Comparison of ENCODE assay signal across 15 mouse cellular contexts in the genomic region with DNA sequence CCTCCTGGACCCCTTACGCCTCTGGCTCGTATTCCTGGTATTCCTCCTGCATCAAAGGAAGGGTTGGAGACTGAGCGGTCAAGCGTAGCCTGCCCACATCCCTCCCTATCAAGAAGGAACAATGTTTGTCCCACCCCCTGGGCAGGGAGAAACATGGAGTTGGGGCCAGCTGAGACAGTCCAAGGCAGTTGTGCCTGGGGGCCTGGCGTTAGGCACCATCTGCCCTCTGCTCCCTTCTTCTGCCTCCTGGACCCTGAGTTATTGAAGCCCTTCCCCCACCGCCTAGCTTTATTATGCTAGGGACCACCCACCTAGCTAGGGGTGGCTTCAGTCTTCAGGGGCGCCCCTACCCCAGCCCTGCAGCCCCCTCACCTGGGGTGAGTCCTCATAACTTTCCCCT. TPM values are rescaled to one million over a fixed set of nuclear protein-coding genes. Genes with fewer than 3 reads are reported as not detected.
DNase-seq lines count a peak whose midpoint lies in the region; ATAC-seq lines count a peak whose summit lies in the region.
"Had no signal": no experiment of that assay in that cellular context is flagged by ENCODE, and none has a peak within 500 bp of the region (broad histone marks: within the 10 kb centered on the region; RNA-seq: fewer than 3 reads in every experiment).

No protein-coding gene starts in this region.

- no peak overlapping the region for H3K4me3 ChIP-seq in hindbrain, embryonic 11.5 days (ENCODE audit: low read depth, low read length)
- H3K4me3 ChIP-seq in neural tube, embryonic 12.5 days = no peak overlapping the region
- H3K4me3 ChIP-seq: myocyte had no signal

- ATAC-seq in hindbrain, embryonic 11.5 days (ENCODE audit: low FRiP score) = peak; percentile 15; the same call in 1 of the 2 replicates
- ATAC-seq in neural tube, embryonic 12.5 days (ENCODE audit: low FRiP score, low read depth) = 0 out of 2 replicates have a peak, but pooled peaks have one; percentile 3

- H3K36me3 ChIP-seq in hindbrain, embryonic 11.5 days (ENCODE audit: control insufficient read depth, insufficient read depth, low read length) = no peaks in the 10 kb centered on the region
- no peaks in the 10 kb centered on the region for H3K36me3 ChIP-seq in neural tube, embryonic 12.5 days

- WGBS in hindbrain, embryonic 11.5 days = 12% methylated on average over 7 of the region's 7 CpGs
- WGBS in neural tube, embryonic 12.5 days = 6% methylated on average over 7 of the region's 7 CpGs

- peak overlapping the region; percentile 68 for H3K4me2 ChIP-seq in hindbrain, embryonic 11.5 days (replicated peaks; ENCODE audit: low read depth, low read length)
- peak overlapping the region; percentile 81 for H3K4me2 ChIP-seq in neural tube, embryonic 12.5 days (replicated peaks)

- no peaks in the 10 kb centered on the region for H3K9me3 ChIP-seq in hindbrain, embryonic 11.5 days (ENCODE audit: control insufficient read depth, low read length)
- no peaks in the 10 kb centered on the region for H3K9me3 ChIP-seq in neural tube, embryonic 12.5 days

- H3K4me1 ChIP-seq in hindbrain, embryonic 11.5 days (replicated peaks; ENCODE audit: control insufficient read depth, insufficient read depth, low read length) = peaks cover 6% of the 10 kb centered on the region; the same call in 1 of the 2 replicates
- H3K4me1 ChIP-seq in neural tube, embryonic 12.5 days = peaks cover 46% of the 10 kb centered on the region

- no peak overlapping the region for H3K9ac ChIP-seq in hindbrain, embryonic 11.5 days (ENCODE audit: low read depth, low read length)
- peak overlapping the region; percentile 47; the same call in 1 of the 2 replicates for H3K9ac ChIP-seq in neural tube, embryonic 12.5 days

- DNase-seq in layer of hippocampus, adult 9-11 months = peak; percentile 10
- no peak for DNase-seq in layer of hippocampus, adult 18-20 months (ENCODE audit: low spot score in 2 of 2)
- peak; percentile 50 to 55 for DNase-seq in cerebellum, postnatal 25 days
- peak; percentile 48 for DNase-seq in hindbrain, embryonic 11.5 days (ENCODE audit: low spot score)
- no peak for DNase-seq in gastrocnemius, adult 18-20 months (ENCODE audit: low spot score)
- DNase-seq in lung, postnatal 36 days = no peak
- DNase-seq in spleen, postnatal 14 days (ENCODE audit: low spot score in 2 of 2) = no peak
- DNase-seq: kidney, adult 2 months; lung, adult 18-20 months; thymus, adult 2 months had no signal

- H3K27ac ChIP-seq in hindbrain, embryonic 11.5 days (ENCODE audit: low read depth, low read length) = peak overlapping the region; percentile 7; the same call in 1 of the 2 replicates
- H3K27ac ChIP-seq in neural tube, embryonic 12.5 days = no peak overlapping the region

- peaks cover 13% of the 10 kb centered on the region for H3K27me3 ChIP-seq in hindbrain, embryonic 11.5 days (ENCODE audit: control insufficient read depth, insufficient read depth, low read length)
- peaks cover 24% of the 10 kb centered on the region for H3K27me3 ChIP-seq in neural tube, embryonic 12.5 days (replicated peaks)

RNA-seq across cellular contexts. Expression of a gene that starts 6.9 kb away (rescaled TPM):
- total RNA-seq in layer of hippocampus, adult 18-20 months (2021) = 100 to 1,000 TPM; 687 to 705 TPM
- 2.3 and 2.5 TPM in 2 replicates for polyA plus RNA-seq in hindbrain, embryonic 11.5 days (2014; fragmentation: Nextera tagmentation; extraction: Ambion mirVana)
- polyA plus RNA-seq in neural tube, embryonic 12.5 days (2016; fragmentation: Nextera tagmentation; extraction: Ambion mirVana) = 3.6 and 4.2 TPM in 2 replicates
- total RNA-seq in gastrocnemius, adult 18-20 months (2021) = not detected
- polyA plus RNA-seq: heart, embryonic 14.5 days; myocyte had no signal

RNA-seq across cellular contexts. Expression of a gene that starts 9.8 kb away (rescaled TPM):
- total RNA-seq in layer of hippocampus, adult 18-20 months (2021) = 100 to 1,000 TPM; 146 to 150 TPM
- polyA plus RNA-seq in hindbrain, embryonic 11.5 days (2014; fragmentation: Nextera tagmentation; extraction: Ambion mirVana) = 7.5 and 11.2 TPM in 2 replicates
- 29.5 and 37.6 TPM in 2 replicates for polyA plus RNA-seq in neural tube, embryonic 12.5 days (2016; fragmentation: Nextera tagmentation; extraction: Ambion mirVana)
- total RNA-seq in gastrocnemius, adult 18-20 months (2021) = not detected

RNA-seq across cellular contexts. Expression of a gene that starts 24.3 kb away (rescaled TPM):
- total RNA-seq in layer of hippocampus, adult 18-20 months (2021) = not detected
- polyA plus RNA-seq in hindbrain, embryonic 11.5 days (2014; fragmentation: Nextera tagmentation; extraction: Ambion mirVana) = not detected in 2 replicates
- polyA plus RNA-seq in neural tube, embryonic 12.5 days (2016; fragmentation: Nextera tagmentation; extraction: Ambion mirVana) = not detected in 2 replicates
- total RNA-seq in gastrocnemius, adult 18-20 months (2021) = not detected
- total RNA-seq: left cerebral cortex, postnatal 25 days had no signal
- polyA plus RNA-seq: heart, embryonic 14.5 days; kidney, adult 2 months; myocyte; small intestine, adult 2 months; thymus, adult 2 months had no signal

RNA-seq across cellular contexts. Expression of a gene that starts 29.7 kb away (rescaled TPM):
- 10 to 100 TPM; 75.8 to 78.0 TPM for total RNA-seq in layer of hippocampus, adult 18-20 months (2021)
- polyA plus RNA-seq in hindbrain, embryonic 11.5 days (2014; fragmentation: Nextera tagmentation; extraction: Ambion mirVana) = 12.0 and 13.2 TPM in 2 replicates
- 53.3 and 59.0 TPM in 2 replicates for polyA plus RNA-seq in neural tube, embryonic 12.5 days (2016; fragmentation: Nextera tagmentation; extraction: Ambion mirVana)
- 10 to 100 TPM; 19.1 to 23.1 TPM for total RNA-seq in gastrocnemius, adult 18-20 months (2021)

RNA-seq across cellular contexts. Expression of a gene that starts 58.2 kb away (rescaled TPM):
- under 1 TPM; 0.20 to 0.22 TPM for total RNA-seq in layer of hippocampus, adult 18-20 months (2021)
- not detected in 2 replicates for polyA plus RNA-seq in hindbrain, embryonic 11.5 days (2014; fragmentation: Nextera tagmentation; extraction: Ambion mirVana)
- polyA plus RNA-seq in neural tube, embryonic 12.5 days (2016; fragmentation: Nextera tagmentation; extraction: Ambion mirVana) = 0.09 and 0.15 TPM in 2 replicates
- total RNA-seq in gastrocnemius, adult 18-20 months (2021) = not detected
- polyA plus RNA-seq: heart, embryonic 14.5 days; myocyte had no signal

Comparison
In these comparisons a context has a peak if more than half of its experiments do, and no peak if none do; other contexts are left out.
1. DNase-seq: peak in layer of hippocampus, adult 9-11 months (single experiment), cerebellum, postnatal 25 days (2 of 2) and hindbrain, embryonic 11.5 days (single experiment); none in layer of hippocampus, adult 18-20 months (0 of 2), gastrocnemius, adult 18-20 months (single experiment), lung, postnatal 36 days (single experiment) and spleen, postnatal 14 days (0 of 2).
2. RNA of a gene that starts 6.9 kb away (total RNA-seq): 687 to 705 TPM in layer of hippocampus, adult 18-20 months; not detected in gastrocnemius, adult 18-20 months; every median in the first group is over 100 times any median in the second.
3. RNA of a gene that starts 9.8 kb away (total RNA-seq): 146 to 150 TPM in layer of hippocampus, adult 18-20 months; not detected in gastrocnemius, adult 18-20 months; every median in the first group is over 100 times any median in the second.